Mouse (Mus musculus) intestine, embryonic 14.5 days (tissue): Measurements from ENCODE around the gene Afmid. TPM values are rescaled to one million over a fixed set of nuclear protein-coding genes. Genes with fewer than 3 reads are reported as not detected.
A peak's percentile ranks its signal among the peaks of the same experiment; 100 is the strongest.
"Not testable (repeated sequence)": the region's sequence is repeated elsewhere in the genome, so short reads cannot be mapped to it uniquely, and the experiment has no call there.

ENCODE experiments used
- ATAC-seq: fragments of 200-750 bp; cut with Nextera tagmentation; replicated peaks from 2 replicates; pipeline ENCODE4 v1.8.0; 2017; ENCODE audit warnings: low read depth, moderate number of reproducible peaks, moderate TSS enrichment, moderate library complexity; ENCODE audit not compliant: low FRiP score, low TSS enrichment
- DNase-seq: peaks from one replicate; pipeline ENCODE4 v3.0.0-alpha.2; 2018; ENCODE audit warnings: low spot score
- H3K27ac ChIP-seq: fragments of 300-500 bp; sonication (generic); 2 replicates; pipeline ENCODE4 v1.5.1; 2014; ENCODE audit warnings: low read depth, mild to moderate bottlenecking, control low read depth
- H3K27me3 ChIP-seq: fragments of 300-500 bp; sonication (generic); replicated peaks from 2 replicates; pipeline ENCODE4 v1.6.1; 2014; ENCODE audit warnings: low read length, control low read depth; ENCODE audit not compliant: control insufficient read depth, insufficient read depth
- H3K36me3 ChIP-seq: fragments of 300-500 bp; sonication (generic); 2 replicates; pipeline ENCODE4 v1.6.1; 2014; ENCODE audit warnings: low read length, control low read depth; ENCODE audit not compliant: control insufficient read depth, insufficient read depth
- H3K4me1 ChIP-seq: fragments of 300-500 bp; sonication (generic); replicated peaks from 2 replicates; pipeline ENCODE4 v1.6.1; 2014; ENCODE audit warnings: low read length, control low read depth, mixed read lengths; ENCODE audit not compliant: control insufficient read depth, insufficient read depth
- H3K4me2 ChIP-seq: fragments of 300-500 bp; sonication (generic); 2 replicates; pipeline ENCODE4 v1.6.1; 2014; ENCODE audit warnings: low read length
- H3K4me3 ChIP-seq: fragments of 300-500 bp; sonication (generic); 2 replicates; pipeline ENCODE4 v1.5.1; 2014; ENCODE audit warnings: low read depth, low read length, control low read depth, mixed read lengths
- H3K9ac ChIP-seq: fragments of 300-500 bp; sonication (generic); 2 replicates; pipeline ENCODE4 v1.6.1; 2014; ENCODE audit warnings: mild to moderate bottlenecking, low read length
- H3K9me3 ChIP-seq: fragments of 300-500 bp; sonication (generic); 2 replicates; pipeline ENCODE4 v1.6.1; 2016; ENCODE audit warnings: low read length, control low read depth; ENCODE audit not compliant: control insufficient read depth
- WGBS: fragments of 180-500 bp; shearing (Covaris S2); extraction: QIAGEN DNeasy Blood & Tissue Kit; methylation state at CpG from one replicate; pipeline ENCODE4 v1.1.7; 2014; 5-methylcytosine and 5-hydroxymethylcytosine counted together
- polyA plus RNA-seq: library from polyadenylated mRNA; unstranded; fragments of >200 nt; fragmentation: Nextera tagmentation; extraction: Ambion mirVana; gene quantifications from 2 replicates; pipeline ENCODE4 v1.2.1, GENCODE M21; 2014

Gene Afmid
- polyA plus RNA-seq, 1 experiment from 2014 or later: 6.6 TPM

GRCm38 (mm10) chr11:117780582-117781111 is 45.1 kb upstream of the Afmid start:
- Histone ChIP-seq H3K27me3 (no peaks in the 10 kb centered on the region), H3K9ac (peak overlapping the region; percentile 56), H3K9me3 (no peaks in the 10 kb centered on the region), H3K4me2 (peak overlapping the region; percentile 89), H3K27ac (peak overlapping the region; percentile 83), H3K4me1 (peaks cover 32% of the 10 kb centered on the region), H3K36me3 (0 out of 2 replicates have a peak, but pooled peaks cover 4% of the 10 kb centered on the region), H3K4me3 (peak overlapping the region; percentile 44)
- peak; percentile 78 for ATAC-seq
- peak; percentile 86 for DNase-seq
- under 1% methylated on average over 19 of the region's 19 CpGs for WGBS

- ATAC-seq (peak; percentile 9; the same call in 1 of the 2 replicates), DNase-seq (no peak)
- no peak overlapping the region; the same call in 1 of the 2 replicates for H3K9ac ChIP-seq
- H3K27ac ChIP-seq: peak overlapping the region; percentile 83
- peaks cover 32% of the 10 kb centered on the region for H3K4me1 ChIP-seq
- 18% methylated on average over 18 of the region's 18 CpGs for WGBS
- no peaks in the 10 kb centered on the region for H3K9me3 ChIP-seq
- peak overlapping the region; percentile 89 for H3K4me2 ChIP-seq
- H3K36me3 ChIP-seq: no peaks in the 10 kb centered on the region
- H3K27me3 ChIP-seq: no peaks in the 10 kb centered on the region
- no peak overlapping the region for H3K4me3 ChIP-seq
Measured at GRCm38 (mm10) chr11:117781199-117781821, 44.4 kb upstream of the Afmid start.

- no peaks in the 10 kb centered on the region for H3K36me3 ChIP-seq
- peak within 1 kb of the TSS; percentile 44 for H3K4me3 ChIP-seq
- 50% methylated on average over 24 of the region's 24 CpGs for WGBS
- peak within 1 kb of the TSS; percentile 53 for H3K9ac ChIP-seq
- H3K4me2 ChIP-seq: peak within 1 kb of the TSS; percentile 89
- H3K9me3 ChIP-seq: no peaks in the 10 kb centered on the region
- no peak for ATAC-seq
- DNase-seq: no peak
- H3K27me3 ChIP-seq: no peaks in the 10 kb centered on the region
- peaks cover 32% of the 10 kb centered on the region for H3K4me1 ChIP-seq
- peak within 1 kb of the TSS; percentile 83 for H3K27ac ChIP-seq
Measured at GRCm38 (mm10) chr11:117781993-117782704, 43.6 kb upstream of the Afmid start, which contains the start of the genes Tmc8 and Tmc6. Gene Tmc8 (plus strand): TSS chr11:117782076. Gene Tmc6 (minus strand): TSS chr11:117782198.

DNA sequence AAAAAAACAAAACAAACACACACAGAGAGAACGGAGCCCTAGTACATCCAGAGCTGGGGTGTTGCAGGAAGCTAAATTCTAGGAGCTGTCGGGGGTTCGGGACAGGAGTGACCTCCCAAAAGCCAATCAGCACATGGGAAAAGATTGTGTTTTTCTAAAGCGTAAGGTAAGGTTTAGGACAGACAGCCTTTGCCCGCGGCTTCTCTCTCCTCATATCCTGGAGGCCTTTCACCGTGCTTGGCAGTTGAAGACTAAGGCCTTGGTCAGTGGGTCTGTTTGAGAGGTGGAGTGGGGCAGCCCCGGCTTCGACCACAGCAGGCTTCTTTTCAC is 43.1 kb upstream of the Afmid start:
- DNase-seq (no peak), ATAC-seq (no peak)
- peak overlapping the region; percentile 38; the same call in 1 of the 2 replicates for H3K27ac ChIP-seq
- H3K9me3 ChIP-seq: no peaks in the 10 kb centered on the region
- H3K9ac ChIP-seq: peak overlapping the region; percentile 53
- H3K4me1 ChIP-seq: peaks cover 32% of the 10 kb centered on the region
- peak overlapping the region; percentile 58 for H3K4me2 ChIP-seq
- H3K27me3 ChIP-seq: no peaks in the 10 kb centered on the region
- no peaks in the 10 kb centered on the region for H3K36me3 ChIP-seq
- 49% methylated on average over 9 of the region's 9 CpGs for WGBS
- H3K4me3 ChIP-seq: peak overlapping the region; percentile 29

GRCm38 (mm10) chr11:117783089-117783488 is 42.6 kb upstream of the Afmid start:
- DNase-seq: peak; percentile 82
- H3K4me3 ChIP-seq: peak overlapping the region; percentile 29
- H3K4me2 ChIP-seq: peak overlapping the region; percentile 58
- ATAC-seq: no peak
- H3K27me3 ChIP-seq: no peaks in the 10 kb centered on the region
- 8% methylated on average over 31 of the region's 31 CpGs for WGBS
- peak overlapping the region; percentile 38; the same call in 1 of the 2 replicates for H3K27ac ChIP-seq
- H3K9me3 ChIP-seq: no peaks in the 10 kb centered on the region
- H3K9ac ChIP-seq: peak overlapping the region; percentile 53
- peaks cover 32% of the 10 kb centered on the region for H3K4me1 ChIP-seq
- H3K36me3 ChIP-seq: no peaks in the 10 kb centered on the region

GRCm38 (mm10) chr11:117783683-117784309 is 41.9 kb upstream of the Afmid start:
- Histone ChIP-seq H3K4me3 (0 out of 2 replicates have a peak overlapping the region, but pooled peaks have one; percentile 29), H3K27ac (no peak overlapping the region), H3K36me3 (no peaks in the 10 kb centered on the region), H3K4me1 (peaks cover 30% of the 10 kb centered on the region), H3K4me2 (peak overlapping the region; percentile 58), H3K9me3 (no peaks in the 10 kb centered on the region), H3K27me3 (no peaks in the 10 kb centered on the region), H3K9ac (no peak overlapping the region)
- ATAC-seq (no peak), DNase-seq (no peak)
- 40% methylated on average over 10 of the region's 10 CpGs for WGBS

GRCm38 (mm10) chr11:117786294-117786693 is 39.4 kb upstream of the Afmid start:
- Histone ChIP-seq H3K9me3 (no peaks in the 10 kb centered on the region), H3K4me1 (peaks cover 18% of the 10 kb centered on the region), H3K27ac (no peak overlapping the region), H3K4me2 (no peak overlapping the region), H3K27me3 (no peaks in the 10 kb centered on the region), H3K9ac (no peak overlapping the region), H3K36me3 (no peaks in the 10 kb centered on the region), H3K4me3 (no peak overlapping the region)
- DNase-seq (peak; percentile 68), ATAC-seq (no peak)
- WGBS: 13% methylated on average over 10 of the region's 10 CpGs

DNA sequence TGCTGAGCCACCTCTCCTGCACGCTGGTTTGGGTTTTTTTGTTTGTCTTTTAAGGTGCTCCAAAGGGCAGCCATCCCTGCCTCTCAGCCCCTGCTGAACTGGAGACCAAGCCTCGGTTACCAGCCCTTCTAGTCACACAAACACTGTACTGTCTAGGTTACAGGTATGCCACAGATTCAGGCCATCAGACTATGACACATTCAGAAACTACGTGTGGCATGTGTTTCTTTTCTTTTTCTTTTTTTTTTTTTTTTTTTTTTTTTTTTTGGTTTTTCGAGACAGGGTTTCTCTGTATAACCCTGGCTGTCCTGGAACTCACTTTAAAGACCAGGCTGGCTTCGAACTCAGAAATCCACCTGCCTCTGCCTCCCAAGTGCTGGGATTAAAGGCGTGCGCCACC is 37.2 kb upstream of the Afmid start:
- ATAC-seq, H3K27me3 ChIP-seq, H3K27ac ChIP-seq, DNase-seq, H3K4me3 ChIP-seq, H3K9me3 ChIP-seq, H3K9ac ChIP-seq, H3K4me2 ChIP-seq, H3K36me3 ChIP-seq: not testable (repeated sequence)
- WGBS: 82% methylated on average over 7 of the region's 7 CpGs
- peaks cover 13% of the 10 kb centered on the region for H3K4me1 ChIP-seq
